ENCODE assay signal across 12 mouse cellular contexts in genomic region chr6:141091076-141091780, GRCm38 (mm10).
DNase-seq lines count a peak whose midpoint lies in the region; ATAC-seq and TF ChIP-seq lines count a peak whose summit lies in the region.
"Had no signal": no experiment of that assay in that cellular context is flagged by ENCODE, and none has a peak within 500 bp of the region (broad histone marks: within the 10 kb centered on the region; RNA-seq: fewer than 3 reads in every experiment).

No protein-coding gene starts in this region.

- H3K27ac ChIP-seq in hindbrain, postnatal 0 days, result no peak overlapping the region
- H3K27ac ChIP-seq in hindbrain, embryonic 11.5 days (ENCODE audit: low read depth, low read length), result no peak overlapping the region
- H3K27ac ChIP-seq in heart, embryonic 12.5 days (ENCODE audit: poor library complexity, severe bottlenecking), result peak overlapping the region; percentile 16; the same call in 1 of the 2 replicates
- H3K27ac ChIP-seq in lung, embryonic 16.5 days (ENCODE audit: low read length), result peak overlapping the region; percentile 38; the same call in 1 of the 2 replicates
- H3K27ac ChIP-seq in midbrain, embryonic 11.5 days (ENCODE audit: low read depth, low read length), result no peak overlapping the region
- H3K27ac ChIP-seq: liver, embryonic 14.5 days; neural tube, embryonic 12.5 days had no signal

- H3K9ac ChIP-seq in hindbrain, postnatal 0 days (replicated peaks; ENCODE audit: low read length), result no peak overlapping the region
- no peak overlapping the region for H3K9ac ChIP-seq in hindbrain, embryonic 11.5 days (ENCODE audit: low read depth, low read length)
- H3K9ac ChIP-seq in heart, embryonic 12.5 days, result no peak overlapping the region
- no peak overlapping the region for H3K9ac ChIP-seq in lung, embryonic 16.5 days (ENCODE audit: low read length)
- no peak overlapping the region for H3K9ac ChIP-seq in midbrain, embryonic 11.5 days (ENCODE audit: low read length)
- H3K9ac ChIP-seq: liver, embryonic 14.5 days; neural tube, embryonic 12.5 days had no signal

- no peaks in the 10 kb centered on the region for H3K27me3 ChIP-seq in hindbrain, postnatal 0 days (ENCODE audit: insufficient read depth, low read length)
- no peaks in the 10 kb centered on the region for H3K27me3 ChIP-seq in hindbrain, embryonic 11.5 days (ENCODE audit: control insufficient read depth, insufficient read depth, low read length)
- H3K27me3 ChIP-seq in heart, embryonic 12.5 days (replicated peaks), result no peaks in the 10 kb centered on the region
- H3K27me3 ChIP-seq in lung, embryonic 16.5 days (ENCODE audit: control insufficient read depth, insufficient read depth, low read depth, low read length), result no peaks in the 10 kb centered on the region
- H3K27me3 ChIP-seq in midbrain, embryonic 11.5 days (ENCODE audit: control insufficient read depth, insufficient read depth, low read length), result no peaks in the 10 kb centered on the region
- H3K27me3 ChIP-seq: neural tube, embryonic 12.5 days had no signal

- H3K4me2 ChIP-seq in hindbrain, postnatal 0 days (ENCODE audit: low read depth, low read length), result no peak overlapping the region
- no peak overlapping the region for H3K4me2 ChIP-seq in hindbrain, embryonic 11.5 days (replicated peaks; ENCODE audit: low read depth, low read length)
- H3K4me2 ChIP-seq in heart, embryonic 12.5 days, result peak overlapping the region; percentile 25; the same call in 1 of the 2 replicates
- H3K4me2 ChIP-seq in lung, embryonic 16.5 days (ENCODE audit: low read depth, low read length), result peak overlapping the region; percentile 1; the same call in 1 of the 2 replicates
- no peak overlapping the region for H3K4me2 ChIP-seq in midbrain, embryonic 11.5 days
- H3K4me2 ChIP-seq: neural tube, embryonic 12.5 days had no signal

- no peaks in the 10 kb centered on the region for H3K36me3 ChIP-seq in hindbrain, postnatal 0 days (ENCODE audit: insufficient read depth, low read length)
- no peaks in the 10 kb centered on the region for H3K36me3 ChIP-seq in hindbrain, embryonic 11.5 days (ENCODE audit: control insufficient read depth, insufficient read depth, low read length)
- H3K36me3 ChIP-seq in heart, embryonic 12.5 days, result no peaks in the 10 kb centered on the region
- no peaks in the 10 kb centered on the region for H3K36me3 ChIP-seq in lung, embryonic 16.5 days (ENCODE audit: control insufficient read depth, insufficient read depth, low read length)
- H3K36me3 ChIP-seq in midbrain, embryonic 11.5 days (ENCODE audit: control insufficient read depth, insufficient read depth, low read length), result no peaks in the 10 kb centered on the region
- H3K36me3 ChIP-seq: neural tube, embryonic 12.5 days had no signal

- whole genome bisulfite sequencing in hindbrain, postnatal 0 days, result 57% methylated on average over 9 of the region's 9 CpGs
- WGBS in hindbrain, embryonic 11.5 days, result 67% methylated on average over 9 of the region's 9 CpGs
- 28% methylated on average over 9 of the region's 9 CpGs for WGBS in heart, embryonic 12.5 days
- WGBS in lung, embryonic 16.5 days, result 23% methylated on average over 9 of the region's 9 CpGs
- 70% methylated on average over 9 of the region's 9 CpGs for WGBS in midbrain, embryonic 11.5 days

- DNase-seq in hindbrain, postnatal 0 days (ENCODE audit: low spot score), result peak; percentile 18
- no peak for DNase-seq in hindbrain, embryonic 11.5 days (ENCODE audit: low spot score)
- peak; percentile 74 for DNase-seq in brain, embryonic 14.5 days (ENCODE audit: low read depth)
- no peak for DNase-seq in left cerebral cortex, postnatal 25 days (ENCODE audit: low spot score in 2 of 2)
- DNase-seq in midbrain, embryonic 11.5 days (ENCODE audit: low spot score, missing footprints), result no peak
- DNase-seq: adrenal gland, adult 8-10 months; gastrocnemius, postnatal 14 days had no signal

- intact Hi-C loops in left cerebral cortex, postnatal 25 days (cut with DNase I), result no loop called here

- no peak for TF ChIP-seq POLR2A in brain, embryonic 14.5 days (IDR thresholded peaks at IDR 0.05; ENCODE audit: borderline replicate concordance, extremely low read depth, insufficient read depth, insufficient read length, poor library complexity, severe bottlenecking)

- no peak for ATAC-seq in hindbrain, postnatal 0 days
- no peak for ATAC-seq in hindbrain, embryonic 11.5 days (ENCODE audit: low FRiP score)
- peak; percentile 33; the same call in 1 of the 2 replicates for ATAC-seq in heart, embryonic 12.5 days (ENCODE audit: insufficient number of reproducible peaks, low FRiP score)
- peak; percentile 74 for ATAC-seq in lung, embryonic 16.5 days (ENCODE audit: low read depth)
- ATAC-seq in frontal cortex, adult (ENCODE audit: low TSS enrichment), result no peak
- no peak for ATAC-seq in midbrain, embryonic 11.5 days (ENCODE audit: low FRiP score)

- no peaks in the 10 kb centered on the region for H3K9me3 ChIP-seq in hindbrain, postnatal 0 days (ENCODE audit: low read length)
- H3K9me3 ChIP-seq in hindbrain, embryonic 11.5 days (ENCODE audit: control insufficient read depth, low read length), result no peaks in the 10 kb centered on the region
- no peaks in the 10 kb centered on the region for H3K9me3 ChIP-seq in heart, embryonic 12.5 days (replicated peaks)
- H3K9me3 ChIP-seq in lung, embryonic 16.5 days (ENCODE audit: control insufficient read depth, low read length), result no peaks in the 10 kb centered on the region
- H3K9me3 ChIP-seq in midbrain, embryonic 11.5 days (ENCODE audit: control insufficient read depth, low read length), result no peaks in the 10 kb centered on the region
- H3K9me3 ChIP-seq: neural tube, embryonic 12.5 days had no signal

- no peaks in the 10 kb centered on the region for H3K4me1 ChIP-seq in hindbrain, postnatal 0 days (ENCODE audit: insufficient read depth, low read length)
- no peaks in the 10 kb centered on the region for H3K4me1 ChIP-seq in hindbrain, embryonic 11.5 days (replicated peaks; ENCODE audit: control insufficient read depth, insufficient read depth, low read length)
- peaks cover 8% of the 10 kb centered on the region; the same call in 1 of the 2 replicates for H3K4me1 ChIP-seq in heart, embryonic 12.5 days (replicated peaks)
- peaks cover 2% of the 10 kb centered on the region; the same call in 1 of the 2 replicates for H3K4me1 ChIP-seq in lung, embryonic 16.5 days (replicated peaks; ENCODE audit: control insufficient read depth, insufficient read depth, low read length)
- H3K4me1 ChIP-seq in midbrain, embryonic 11.5 days (ENCODE audit: control insufficient read depth, insufficient read depth, low read length), result no peaks in the 10 kb centered on the region
- H3K4me1 ChIP-seq: neural tube, embryonic 12.5 days had no signal

- H3K4me3 ChIP-seq in hindbrain, postnatal 0 days (ENCODE audit: low read length), result no peak overlapping the region
- H3K4me3 ChIP-seq in hindbrain, embryonic 11.5 days (ENCODE audit: low read depth, low read length), result no peak overlapping the region
- no peak overlapping the region for H3K4me3 ChIP-seq in heart, embryonic 12.5 days
- no peak overlapping the region for H3K4me3 ChIP-seq in lung, embryonic 16.5 days (ENCODE audit: low read length)
- no peak overlapping the region for H3K4me3 ChIP-seq in midbrain, embryonic 11.5 days (ENCODE audit: low read depth, low read length)
- H3K4me3 ChIP-seq: neural tube, embryonic 12.5 days had no signal

- TF ChIP-seq CTCF in hindbrain, postnatal 0 days (IDR thresholded peaks at IDR 0.05; ENCODE audit: low read depth), result no peak
- no peak for TF ChIP-seq CTCF in brain, embryonic 14.5 days (IDR thresholded peaks at IDR 0.05; ENCODE audit: borderline replicate concordance, extremely low read depth, insufficient read depth, insufficient read length)

Comparison
In these comparisons a context has a peak if more than half of its experiments do, and no peak if none do; other contexts are left out.
1. DNase-seq: peak in hindbrain, postnatal 0 days (single experiment) and brain, embryonic 14.5 days (single experiment); none in hindbrain, embryonic 11.5 days (single experiment), left cerebral cortex, postnatal 25 days (0 of 2) and midbrain, embryonic 11.5 days (single experiment).
2. ATAC-seq: peak in heart, embryonic 12.5 days (single experiment) and lung, embryonic 16.5 days (single experiment); none in hindbrain, postnatal 0 days (single experiment), hindbrain, embryonic 11.5 days (single experiment), frontal cortex, adult (single experiment) and midbrain, embryonic 11.5 days (single experiment).
3. H3K27ac ChIP-seq: peak in heart, embryonic 12.5 days (single experiment) and lung, embryonic 16.5 days (single experiment); none in hindbrain, postnatal 0 days (single experiment), hindbrain, embryonic 11.5 days (single experiment) and midbrain, embryonic 11.5 days (single experiment).
4. H3K4me2 ChIP-seq: peak in heart, embryonic 12.5 days (single experiment) and lung, embryonic 16.5 days (single experiment); none in hindbrain, postnatal 0 days (single experiment), hindbrain, embryonic 11.5 days (single experiment) and midbrain, embryonic 11.5 days (single experiment).